Mouse (Mus musculus) heart, embryonic 16.5 days (tissue): ENCODE measurements around the gene Kbtbd4. TPM values are rescaled to one million over a fixed set of nuclear protein-coding genes. Genes with fewer than 3 reads are reported as not detected.

Experiments used
- ATAC-seq: fragments of 200-750 bp; cut with Nextera tagmentation; replicated peaks from 2 replicates; pipeline ENCODE4 v1.8.0; 2017; ENCODE audit warnings: moderate number of reproducible peaks; ENCODE audit not compliant: insufficient read depth, low FRiP score; ENCODE audit errors: extremely low read depth
- H3K27ac ChIP-seq: fragments of 300-500 bp; sonication (generic); 2 replicates; pipeline ENCODE4 v1.5.1; 2014; ENCODE audit warnings: mild to moderate bottlenecking, low read length, control low read depth, moderate library complexity
- H3K27me3 ChIP-seq: fragments of 300-500 bp; sonication (generic); 2 replicates; pipeline ENCODE4 v1.6.1; 2014; ENCODE audit warnings: low read length, mixed read lengths; ENCODE audit not compliant: control insufficient read depth, insufficient read depth
- H3K36me3 ChIP-seq: fragments of 300-500 bp; sonication (generic); 2 replicates; pipeline ENCODE4 v1.6.1; 2014; ENCODE audit not compliant: control insufficient read depth, insufficient read depth
- H3K4me1 ChIP-seq: fragments of 300-500 bp; sonication (generic); 2 replicates; pipeline ENCODE4 v1.6.1; 2014; ENCODE audit warnings: low read length, mixed read lengths; ENCODE audit not compliant: control insufficient read depth, insufficient read depth
- H3K4me2 ChIP-seq: fragments of 300-500 bp; sonication (generic); 2 replicates; pipeline ENCODE4 v1.6.1; 2014; ENCODE audit warnings: low read depth, mild to moderate bottlenecking, control low read depth, low read length
- H3K4me3 ChIP-seq: fragments of 300-500 bp; sonication (generic); 2 replicates; pipeline ENCODE4 v1.5.1; 2014; ENCODE audit warnings: mild to moderate bottlenecking, control low read depth, low read length
- H3K9ac ChIP-seq: fragments of 300-500 bp; sonication (generic); 2 replicates; pipeline ENCODE4 v1.6.1; 2014; ENCODE audit warnings: low read length, control low read depth
- H3K9me3 ChIP-seq: fragments of 300-500 bp; sonication (generic); replicated peaks from 2 replicates; pipeline ENCODE4 v1.6.1; 2016; ENCODE audit warnings: low read length; ENCODE audit not compliant: control insufficient read depth
- WGBS: fragments of 180-500 bp; shearing (Covaris S2); extraction: QIAGEN DNeasy Blood & Tissue Kit; methylation state at CpG from one replicate; pipeline ENCODE4 v1.1.7; 2014; 5-methylcytosine and 5-hydroxymethylcytosine counted together
- polyA plus RNA-seq: library from polyadenylated mRNA; unstranded; fragments of >200 nt; fragmentation: Nextera tagmentation; extraction: Ambion mirVana; gene quantifications from 2 replicates; pipeline ENCODE4 v1.2.1, GENCODE M21; 2015

Kbtbd4 gene
- polyA plus RNA-seq, 1 experiment from 2014 or later: 29.1 TPM

DNA sequence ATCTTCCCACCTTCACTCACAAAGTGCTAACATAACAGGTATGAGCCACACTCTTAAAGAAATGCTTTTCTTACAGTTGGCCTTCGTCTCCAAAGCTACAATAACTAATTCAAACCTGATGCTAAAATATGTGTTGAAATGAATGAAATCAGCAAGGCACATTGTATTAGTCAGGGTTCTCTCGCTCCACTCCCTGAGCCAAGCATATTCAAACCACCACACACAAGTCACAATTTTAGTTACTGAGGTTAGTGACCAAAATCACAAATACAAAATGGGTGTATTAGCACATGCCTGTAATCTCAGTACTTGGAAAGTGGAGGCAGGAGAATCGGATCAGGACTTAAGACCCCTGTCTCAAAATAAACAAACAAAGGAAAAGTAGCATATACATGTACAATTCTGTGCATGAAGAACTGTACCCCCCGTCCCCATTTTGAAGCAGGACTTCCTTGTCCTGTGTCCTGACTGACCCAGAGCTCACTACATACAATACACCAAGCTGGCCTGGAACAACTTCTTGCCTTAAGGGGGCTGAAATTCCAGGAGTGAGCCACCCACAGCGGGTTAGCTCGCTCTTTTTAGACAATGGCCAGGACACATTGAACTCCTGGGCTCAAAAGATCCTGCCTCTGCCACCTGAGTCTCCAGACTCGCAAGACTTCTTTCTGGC, 12.2 kb downstream of the Kbtbd4 start:
- Histone ChIP-seq H3K9ac (peak overlapping the region; percentile 96), H3K4me2 (peak overlapping the region; percentile 86), H3K9me3 (no peaks in the 10 kb centered on the region), H3K36me3 (peaks cover 5% of the 10 kb centered on the region; the same call in 1 of the 2 replicates), H3K27me3 (no peaks in the 10 kb centered on the region), H3K27ac (peak overlapping the region; percentile 98), H3K4me3 (peak overlapping the region; percentile 74), H3K4me1 (peaks cover 26% of the 10 kb centered on the region)
- WGBS: 13% methylated on average over 7 of the region's 7 CpGs
- ATAC-seq: no peak; the same call in 1 of the 2 replicates

DNA sequence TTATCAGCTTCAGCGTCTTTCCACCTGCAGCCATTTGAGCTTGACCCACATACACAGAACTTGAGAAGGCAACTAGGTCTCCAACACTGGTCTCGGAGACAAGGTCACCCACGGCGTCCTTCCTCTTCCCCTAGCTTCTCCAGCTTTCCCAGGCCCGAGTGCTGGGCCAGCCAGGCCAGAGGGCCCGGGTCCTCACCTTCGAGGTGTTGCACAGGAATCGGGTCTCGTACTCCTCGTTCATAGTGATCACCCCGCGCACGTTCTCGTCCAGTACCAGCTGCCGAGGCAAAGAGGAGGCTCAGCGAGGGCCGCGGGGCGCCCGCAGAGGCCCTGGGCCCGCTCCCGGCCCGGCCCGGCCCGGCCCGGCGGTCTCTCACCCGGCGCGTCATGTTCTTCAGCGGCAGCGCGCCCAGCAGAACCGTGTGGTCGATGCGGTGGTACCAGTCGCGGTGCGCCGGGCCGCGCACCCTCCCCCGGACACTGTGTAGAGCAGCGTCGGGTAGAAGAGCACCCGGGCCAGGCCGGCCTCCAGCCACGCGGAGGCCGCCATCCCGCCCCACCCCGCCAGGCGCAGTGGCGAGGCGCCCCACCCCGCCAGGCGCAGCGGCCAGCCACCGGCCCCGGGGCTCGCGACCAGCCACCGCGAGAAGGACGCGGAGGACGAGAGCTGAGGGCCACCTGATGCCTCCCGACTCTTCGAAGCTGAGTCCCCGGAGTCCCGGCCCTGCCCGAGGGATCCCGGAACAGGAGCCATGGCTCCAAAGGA, 12.9 kb downstream of the Kbtbd4 start:
- Histone ChIP-seq H3K27ac (peak overlapping the region; percentile 98), H3K4me3 (peak overlapping the region; percentile 74), H3K9ac (peak overlapping the region; percentile 96), H3K4me2 (peak overlapping the region; percentile 86), H3K4me1 (peaks cover 26% of the 10 kb centered on the region), H3K9me3 (no peaks in the 10 kb centered on the region), H3K27me3 (no peaks in the 10 kb centered on the region), H3K36me3 (0 out of 2 replicates have a peak, but pooled peaks cover 4% of the 10 kb centered on the region)
- under 1% methylated on average over 73 of the region's 73 CpGs for WGBS
- peak; percentile 82 for ATAC-seq

DNA sequence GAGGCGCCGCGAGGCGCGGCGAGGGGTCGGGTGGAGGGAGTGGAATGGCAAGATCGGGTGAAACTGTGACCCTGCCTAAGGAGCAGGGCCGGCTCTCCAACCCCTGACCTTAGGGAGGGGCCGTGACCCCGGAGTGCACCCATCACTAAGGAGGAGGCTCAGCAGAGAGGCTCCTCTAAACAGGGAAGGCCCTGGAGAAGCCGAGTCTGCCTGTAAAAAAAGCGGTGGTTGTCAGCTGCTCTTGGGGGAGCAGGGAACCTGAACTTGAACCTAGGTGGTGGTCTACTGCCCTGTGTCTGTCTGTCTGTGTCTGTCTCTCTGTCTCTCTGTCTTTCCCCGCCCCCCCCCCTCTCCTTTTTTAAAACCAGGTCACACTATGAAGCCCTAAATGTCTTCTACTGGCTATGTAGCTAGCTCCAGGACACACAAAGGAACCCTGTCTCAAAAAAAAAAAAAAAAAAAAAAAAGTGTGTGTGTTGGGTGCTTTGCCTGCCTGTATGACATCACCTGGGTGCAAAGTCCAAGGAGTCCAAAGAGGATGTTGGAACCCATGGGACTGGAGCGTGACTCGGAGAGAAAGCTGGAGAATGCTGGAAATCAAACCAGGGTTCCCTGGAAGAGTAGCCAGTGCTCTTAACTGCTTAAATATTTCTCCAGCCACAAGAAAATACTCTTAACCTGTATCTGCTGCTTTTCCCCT, 13.6 kb downstream of the Kbtbd4 start:
- Histone ChIP-seq H3K4me1 (peaks cover 26% of the 10 kb centered on the region), H3K4me3 (peak overlapping the region; percentile 74), H3K27ac (peak overlapping the region; percentile 98), H3K4me2 (peak overlapping the region; percentile 86), H3K9me3 (no peaks in the 10 kb centered on the region), H3K36me3 (0 out of 2 replicates have a peak, but pooled peaks cover 2% of the 10 kb centered on the region), H3K9ac (peak overlapping the region; percentile 96), H3K27me3 (no peaks in the 10 kb centered on the region)
- ATAC-seq: no peak
- 8% methylated on average over 16 of the region's 16 CpGs for WGBS

DNA sequence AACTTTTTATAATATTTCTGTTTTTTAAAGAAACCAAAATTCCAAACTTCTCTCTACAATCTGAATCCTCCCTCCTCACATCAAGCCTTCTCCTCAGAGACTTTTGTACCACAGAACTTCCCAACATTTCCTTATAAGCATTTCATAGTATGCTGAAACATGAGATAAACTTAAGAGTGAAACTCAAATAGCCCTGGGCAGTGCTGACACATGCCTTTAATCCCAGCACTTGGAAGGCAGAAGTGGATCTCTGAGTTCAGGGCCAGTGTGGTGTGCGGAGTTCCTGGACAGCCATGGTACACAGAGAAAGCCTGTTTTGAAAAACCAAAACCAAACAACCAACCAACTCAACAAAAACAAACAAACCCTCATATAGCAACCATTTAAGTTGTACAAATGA, 16.6 kb downstream of the Kbtbd4 start:
- Histone ChIP-seq H3K36me3 (no peaks in the 10 kb centered on the region), H3K4me2 (no peak overlapping the region), H3K9me3 (no peaks in the 10 kb centered on the region), H3K27ac (peak overlapping the region; percentile 52; the same call in 1 of the 2 replicates), H3K9ac (no peak overlapping the region), H3K4me1 (peaks cover 9% of the 10 kb centered on the region; the same call in 1 of the 2 replicates), H3K27me3 (no peaks in the 10 kb centered on the region), H3K4me3 (no peak overlapping the region)
- 47% methylated on average over 1 of the region's 1 CpGs for WGBS
- no peak for ATAC-seq

DNA sequence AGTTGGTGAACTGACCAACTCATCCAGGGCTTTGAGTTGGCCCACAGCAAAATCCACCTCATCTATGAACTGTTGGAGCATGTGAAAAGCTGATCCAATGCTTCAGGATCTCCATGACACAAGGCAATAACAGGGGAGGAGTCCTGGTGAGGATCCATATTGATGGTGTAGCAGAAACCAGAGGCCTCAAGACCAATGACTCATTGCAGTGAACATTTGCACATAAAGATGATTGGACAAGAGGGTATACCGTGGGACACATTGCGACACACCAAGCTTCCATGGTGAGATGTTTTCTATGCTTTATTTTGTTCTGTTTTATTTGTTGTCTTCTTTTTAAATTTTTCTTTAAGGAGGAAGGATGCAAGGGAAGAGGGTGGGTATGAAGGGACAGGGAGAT, 18.1 kb downstream of the Kbtbd4 start:
- peaks cover 5% of the 10 kb centered on the region; the same call in 1 of the 2 replicates for H3K4me1 ChIP-seq
- no peaks in the 10 kb centered on the region for H3K27me3 ChIP-seq
- H3K4me3 ChIP-seq: no peak overlapping the region
- H3K36me3 ChIP-seq: no peaks in the 10 kb centered on the region
- H3K4me2 ChIP-seq: no peak overlapping the region
- H3K27ac ChIP-seq: no peak overlapping the region
- ATAC-seq: no peak
- no peak overlapping the region for H3K9ac ChIP-seq
- H3K9me3 ChIP-seq: no peaks in the 10 kb centered on the region
- 92% methylated on average over 2 of the region's 2 CpGs for WGBS

DNA sequence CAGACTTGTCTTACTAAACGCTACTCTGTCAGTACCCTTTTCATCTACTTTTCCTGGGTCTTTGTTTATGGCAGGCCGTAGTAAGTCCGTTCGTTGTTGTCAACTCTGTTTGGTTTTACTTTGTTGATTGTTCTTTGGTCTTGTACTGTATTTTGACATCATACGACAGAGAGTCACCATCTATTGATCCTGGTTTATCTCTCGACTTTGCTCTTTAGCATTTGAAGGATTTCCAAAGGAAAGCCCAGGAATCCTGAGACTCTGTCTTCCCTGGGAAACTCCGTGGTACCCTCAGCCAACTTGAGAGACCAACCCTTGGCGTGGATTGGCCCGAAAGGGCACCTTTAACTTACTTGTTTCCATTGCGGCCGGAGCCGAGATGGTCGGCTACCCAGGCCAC, 24.0 kb downstream of the Kbtbd4 start:
- WGBS: 84% methylated on average over 13 of the region's 13 CpGs

DNA sequence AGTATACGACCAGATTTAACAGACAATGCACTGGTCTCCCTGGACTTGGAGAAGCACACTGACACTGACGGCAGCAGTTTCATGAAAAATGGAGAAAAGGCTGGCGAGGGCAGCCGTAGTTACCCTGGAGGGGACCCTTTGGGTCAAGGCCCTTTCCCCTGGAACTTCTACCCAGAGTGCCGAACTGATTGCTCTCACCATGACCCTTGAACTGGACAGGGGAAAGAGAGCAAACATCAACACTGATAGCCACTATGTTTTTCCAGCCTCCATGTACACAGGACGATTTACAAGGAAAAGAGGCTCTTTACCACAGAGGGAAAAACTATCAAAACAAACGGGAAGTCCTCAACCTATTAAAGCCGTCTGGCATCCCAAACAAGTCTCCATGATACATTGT, 27.3 kb downstream of the Kbtbd4 start:
- Histone ChIP-seq H3K9ac (no peak overlapping the region), H3K4me3 (no peak overlapping the region), H3K9me3 (no peaks in the 10 kb centered on the region), H3K36me3 (no peaks in the 10 kb centered on the region), H3K27me3 (no peaks in the 10 kb centered on the region), H3K4me2 (no peak overlapping the region), H3K27ac (no peak overlapping the region), H3K4me1 (no peaks in the 10 kb centered on the region)
- 66% methylated on average over 8 of the region's 8 CpGs for WGBS
- ATAC-seq: no peak

More for the DNA sequence above, 24.0 kb downstream of the Kbtbd4 start:
- Histone ChIP-seq H3K36me3 (no peaks in the 10 kb centered on the region), H3K4me3 (no peak overlapping the region), H3K27ac (no peak overlapping the region), H3K9ac (no peak overlapping the region), H3K27me3 (no peaks in the 10 kb centered on the region), H3K9me3 (no peaks in the 10 kb centered on the region), H3K4me1 (no peaks in the 10 kb centered on the region), H3K4me2 (no peak overlapping the region)
- no peak for ATAC-seq

DNA sequence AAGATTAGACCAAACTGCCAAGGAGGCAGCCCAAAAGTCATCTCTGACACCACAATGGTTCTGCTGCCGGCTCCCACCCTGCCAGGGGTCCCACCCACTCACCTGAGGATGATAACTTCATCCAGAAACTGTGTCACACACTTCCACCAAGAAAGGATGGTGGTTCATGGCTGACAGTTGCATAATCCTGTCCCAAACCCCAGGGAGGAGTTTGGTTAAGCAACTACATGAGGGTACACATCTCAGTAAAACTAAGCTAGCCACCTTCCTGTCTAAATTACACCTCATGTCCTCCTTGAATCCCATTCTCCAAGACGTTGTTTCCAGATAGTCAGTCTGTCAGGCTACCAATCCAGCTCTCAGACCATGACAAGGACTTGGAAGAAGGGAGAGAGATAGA, 27.7 kb downstream of the Kbtbd4 start:
- Histone ChIP-seq H3K4me2 (no peak overlapping the region), H3K27me3 (no peaks in the 10 kb centered on the region), H3K4me1 (no peaks in the 10 kb centered on the region), H3K4me3 (no peak overlapping the region), H3K36me3 (no peaks in the 10 kb centered on the region), H3K27ac (no peak overlapping the region), H3K9me3 (no peaks in the 10 kb centered on the region), H3K9ac (no peak overlapping the region)
- ATAC-seq: no peak
- WGBS: 64% methylated on average over 2 of the region's 2 CpGs
